Mouse (Mus musculus): ENCODE results near the gene Epha3. TPM values are rescaled to one million over a fixed set of nuclear protein-coding genes. Genes with fewer than 3 reads are reported as not detected.

The Epha3 gene
- total RNA-seq, 2 experiments from 2014 or later = 17.5 to 17.6 TPM

DNA sequence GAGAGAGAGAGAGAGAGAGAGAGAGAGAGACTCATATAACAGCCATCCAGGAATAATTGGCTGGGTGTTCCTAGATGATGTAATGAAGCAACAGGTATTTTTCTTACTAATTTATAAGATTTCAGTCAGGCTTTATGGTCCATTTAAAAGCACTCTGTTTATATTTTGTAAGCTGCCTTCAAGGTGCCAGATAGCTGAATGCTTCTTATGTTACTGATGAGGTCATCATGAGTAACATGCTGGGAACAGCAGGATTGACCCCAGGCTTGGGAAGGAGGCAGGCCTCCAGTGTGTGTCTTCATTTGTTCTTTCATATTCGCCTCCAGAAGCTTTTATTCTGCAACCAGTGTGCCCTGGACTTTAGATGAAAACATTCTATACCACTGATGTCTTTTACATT, 189.5 kb downstream of the Epha3 start:
- TF ChIP-seq CTCF (conservative IDR thresholded peaks at IDR 0.05) = no peak
- no peak overlapping the region for H3K4me3 ChIP-seq
- DNase-seq (ENCODE audit: low spot score in 2 of 2) = no peak
- H3K27ac ChIP-seq = no peak overlapping the region

DNA sequence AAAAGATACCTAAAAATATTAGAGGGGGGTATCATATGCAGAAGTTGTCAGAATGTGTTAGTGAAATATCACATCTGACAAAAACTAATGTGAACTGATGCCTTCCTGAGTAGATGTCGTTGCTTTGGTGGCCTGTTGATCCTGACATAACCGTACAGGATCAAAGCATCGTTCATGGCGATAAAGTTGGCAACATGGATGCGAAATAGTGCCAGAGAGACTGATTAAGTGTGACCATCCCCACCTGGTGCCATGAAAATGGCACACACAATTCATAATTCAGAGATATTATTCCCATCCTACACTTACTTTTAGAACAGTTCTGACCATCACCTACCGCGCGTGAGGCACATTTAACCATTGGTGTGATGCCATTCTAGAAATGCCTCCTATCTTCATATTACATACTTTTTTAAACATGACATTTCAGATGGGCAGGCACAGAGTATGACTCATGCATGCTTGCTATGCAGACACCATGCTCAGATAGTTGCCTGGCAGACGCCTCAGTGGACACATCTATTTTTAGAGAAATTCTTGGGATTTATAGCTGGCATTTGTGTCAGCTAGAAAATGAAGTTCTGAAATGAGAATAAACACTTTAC, 190.6 kb downstream of the Epha3 start:
- DNase-seq (ENCODE audit: low spot score in 2 of 2) = no peak
- TF ChIP-seq CTCF (conservative IDR thresholded peaks at IDR 0.05) = no peak
- Histone ChIP-seq H3K4me3 (no peak overlapping the region), H3K27ac (no peak overlapping the region)

DNA sequence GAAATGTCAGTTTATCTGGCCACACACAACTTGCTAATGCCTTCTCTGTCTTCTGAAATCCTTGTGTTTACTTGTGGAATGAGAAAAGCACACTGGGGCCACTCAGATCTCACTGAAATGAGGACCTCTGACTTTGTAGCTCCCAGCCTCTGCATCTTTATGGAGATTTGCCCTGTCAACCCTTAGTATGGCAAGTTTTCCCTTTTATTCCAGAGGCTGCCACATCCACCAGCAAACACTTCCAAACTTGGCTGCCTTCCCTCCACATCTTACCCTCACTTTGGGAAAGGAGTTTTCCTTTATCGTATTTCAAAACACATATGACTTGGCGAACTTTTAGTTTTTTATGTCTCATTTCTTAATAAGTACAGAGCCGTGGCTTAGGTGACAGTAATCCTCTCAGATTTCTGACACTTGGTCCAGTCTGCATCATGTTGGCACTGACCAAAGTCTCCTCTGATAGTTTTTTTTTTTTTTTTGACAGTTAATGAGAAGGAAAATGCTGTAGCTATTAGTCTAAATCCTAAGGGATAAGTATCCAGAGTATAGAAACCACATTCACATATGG, 198.0 kb downstream of the Epha3 start:
- H3K4me3 ChIP-seq = no peak overlapping the region
- no peak for DNase-seq (ENCODE audit: low spot score in 2 of 2)
- no peak overlapping the region for H3K27ac ChIP-seq
- TF ChIP-seq CTCF (conservative IDR thresholded peaks at IDR 0.05) = no peak

- no peak for DNase-seq (ENCODE audit: low spot score in 2 of 2)
- no peak for TF ChIP-seq CTCF (conservative IDR thresholded peaks at IDR 0.05)
- Histone ChIP-seq H3K4me3 (no peak overlapping the region), H3K27ac (0 out of 2 replicates have a peak overlapping the region, but pooled peaks have one; percentile 1)
Observed at GRCm38 (mm10) chr16:63658302-63658974, 205.5 kb downstream of the Epha3 start.

GRCm38 (mm10) chr16:63657743-63658142, 206.2 kb downstream of the Epha3 start:
- peak; percentile 17 to 39 for DNase-seq (ENCODE audit: low spot score in 2 of 2)
- no peak for TF ChIP-seq CTCF (conservative IDR thresholded peaks at IDR 0.05)
- Histone ChIP-seq H3K4me3 (no peak overlapping the region), H3K27ac (0 out of 2 replicates have a peak overlapping the region, but pooled peaks have one; percentile 1)

DNA sequence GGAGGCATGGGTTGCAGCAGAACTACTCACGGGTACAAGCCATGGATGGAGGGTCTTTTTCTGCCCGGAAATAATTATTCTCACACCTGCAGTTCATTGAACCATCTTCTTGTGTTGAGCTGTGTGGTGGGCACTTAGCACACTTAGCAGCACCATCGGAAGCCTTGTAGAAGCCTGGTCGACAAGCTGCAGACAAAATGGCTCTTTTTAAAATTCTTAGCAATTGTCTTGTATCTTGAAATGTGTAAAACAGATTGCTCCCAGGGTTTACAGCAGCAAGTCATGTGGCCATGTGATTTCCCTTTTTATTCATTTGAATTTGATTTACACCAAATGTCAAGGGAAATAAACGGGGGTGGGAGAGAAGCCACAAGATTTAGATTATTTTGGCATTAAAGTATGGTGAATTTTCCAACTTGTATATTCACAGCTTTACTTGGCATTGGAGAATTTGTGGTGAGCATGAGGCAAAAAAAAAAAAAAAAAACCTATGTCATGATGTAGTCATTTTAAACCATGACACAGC, 210.5 kb downstream of the Epha3 start:
- DNase-seq (ENCODE audit: low spot score in 2 of 2) = no peak
- Histone ChIP-seq H3K4me3 (no peak overlapping the region), H3K27ac (no peak overlapping the region)
- no peak for TF ChIP-seq CTCF (conservative IDR thresholded peaks at IDR 0.05)

DNA sequence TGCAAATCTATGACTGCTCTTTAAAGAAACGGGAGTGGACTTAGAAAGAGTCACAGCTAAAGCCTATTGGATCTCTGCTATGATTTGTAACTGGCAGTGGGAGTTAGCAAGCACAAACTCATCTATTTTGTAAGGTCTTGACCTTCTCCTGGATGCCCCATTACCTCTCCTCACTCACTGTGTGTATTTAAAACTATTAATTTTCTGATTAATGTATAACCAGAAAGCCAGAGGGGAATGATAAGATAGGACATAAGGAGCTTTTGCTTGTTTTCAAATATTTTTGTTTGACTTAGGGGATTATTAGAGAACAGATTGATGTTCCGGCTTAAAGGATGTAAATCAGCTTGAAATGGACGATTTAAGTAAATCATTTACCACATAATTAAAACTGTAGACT, 213.2 kb downstream of the Epha3 start:
- Histone ChIP-seq H3K4me3 (no peak overlapping the region), H3K27ac (no peak overlapping the region)
- no peak for DNase-seq (ENCODE audit: low spot score in 2 of 2)
- no peak for TF ChIP-seq CTCF (conservative IDR thresholded peaks at IDR 0.05)

DNA sequence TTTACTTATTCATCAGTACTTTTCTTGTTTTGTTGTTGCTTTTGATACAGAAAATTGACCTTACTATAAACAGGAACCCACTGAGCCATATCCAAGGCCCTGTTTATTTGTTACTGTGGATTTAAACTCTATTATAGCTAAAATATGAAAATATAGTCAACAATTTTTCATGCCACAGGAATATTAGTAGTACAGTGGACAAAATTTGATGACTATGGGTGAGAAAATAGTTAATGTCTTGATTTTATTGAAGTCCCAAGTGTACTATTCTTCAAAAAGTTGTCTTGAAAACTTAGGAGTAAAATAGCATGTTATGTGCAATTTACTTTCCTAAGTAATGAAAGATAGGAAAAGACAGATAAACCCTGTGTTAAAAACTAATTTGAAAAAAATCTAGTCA, 217.4 kb downstream of the Epha3 start:
- DNase-seq (ENCODE audit: low spot score in 2 of 2) = no peak
- no peak for TF ChIP-seq CTCF (conservative IDR thresholded peaks at IDR 0.05)
- Histone ChIP-seq H3K27ac (no peak overlapping the region), H3K4me3 (no peak overlapping the region)

DNA sequence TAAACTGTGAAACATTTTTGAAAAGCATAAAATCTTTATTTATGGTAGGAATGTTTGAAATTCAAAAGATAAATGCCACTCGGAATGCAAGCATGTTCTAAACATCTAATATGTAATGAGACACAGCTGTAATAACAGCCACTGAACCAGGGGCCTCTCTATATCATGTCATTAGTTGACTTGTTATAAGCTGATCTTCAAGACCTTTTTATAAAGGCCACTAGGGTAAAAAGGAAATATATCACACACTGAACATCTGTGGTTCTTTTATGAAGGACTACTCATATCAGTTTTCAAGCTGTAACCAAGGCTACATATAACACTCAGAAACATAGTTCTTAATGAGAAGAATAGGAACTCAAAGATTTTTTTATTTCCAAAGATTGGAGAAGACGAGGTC, 221.3 kb downstream of the Epha3 start:
- no peak overlapping the region for H3K27ac ChIP-seq
- H3K4me3 ChIP-seq = no peak overlapping the region
- DNase-seq (ENCODE audit: low spot score in 2 of 2) = no peak
- TF ChIP-seq CTCF (conservative IDR thresholded peaks at IDR 0.05) = no peak

GRCm38 (mm10) chr16:63641603-63642002, 222.4 kb downstream of the Epha3 start:
- no peak for TF ChIP-seq CTCF (conservative IDR thresholded peaks at IDR 0.05)
- H3K4me3 ChIP-seq = no peak overlapping the region
- H3K27ac ChIP-seq = no peak overlapping the region
- no peak for DNase-seq (ENCODE audit: low spot score in 2 of 2)

DNA sequence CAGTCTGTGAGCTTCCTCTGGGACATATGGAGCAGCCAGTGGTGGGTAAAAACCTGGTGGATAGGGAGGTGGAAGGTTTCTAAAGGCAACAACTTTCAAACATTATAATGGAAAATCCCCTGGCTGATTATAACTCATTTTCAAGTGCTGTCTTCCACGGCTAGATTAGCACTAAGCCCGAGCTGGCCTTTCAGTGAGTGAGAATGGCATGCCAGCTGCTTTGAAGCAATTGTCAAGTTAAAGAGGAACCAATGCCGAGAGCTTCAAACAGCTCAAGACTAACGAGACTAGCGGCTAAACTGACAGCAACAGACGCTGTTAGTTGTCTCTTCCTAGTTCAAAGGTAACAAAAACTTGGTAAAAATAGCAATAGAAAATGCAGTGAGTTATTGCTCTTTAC, 225.3 kb downstream of the Epha3 start:
- DNase-seq (ENCODE audit: low spot score in 2 of 2) = no peak
- Histone ChIP-seq H3K4me3 (no peak overlapping the region), H3K27ac (no peak overlapping the region)
- TF ChIP-seq CTCF (conservative IDR thresholded peaks at IDR 0.05) = no peak

- DNase-seq (ENCODE audit: low spot score in 2 of 2) = no peak
- H3K4me3 ChIP-seq = no peak overlapping the region
- no peak for TF ChIP-seq CTCF (conservative IDR thresholded peaks at IDR 0.05)
- no peak overlapping the region for H3K27ac ChIP-seq
Observed at GRCm38 (mm10) chr16:63633748-63634166, 230.2 kb downstream of the Epha3 start.

DNA sequence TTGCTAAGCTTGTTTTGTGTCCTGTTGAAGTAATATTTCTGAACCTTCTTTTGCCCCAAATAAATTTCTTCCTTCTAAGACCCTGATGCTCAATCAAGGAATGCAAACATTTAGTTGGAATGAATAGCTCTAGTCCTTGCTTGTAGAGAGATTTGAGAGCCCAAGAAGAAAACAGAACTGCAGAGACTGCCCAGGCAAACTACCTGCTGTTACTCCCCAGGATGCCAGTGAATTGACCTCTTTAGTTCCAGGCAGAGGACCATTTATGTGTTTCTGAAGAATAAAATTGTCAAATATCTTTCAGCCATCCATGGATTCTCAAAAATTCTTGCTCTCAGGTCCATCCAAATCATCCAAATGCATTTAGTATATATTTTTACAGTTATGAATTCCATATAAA, 238.7 kb downstream of the Epha3 start:
- TF ChIP-seq CTCF (conservative IDR thresholded peaks at IDR 0.05) = no peak
- Histone ChIP-seq H3K4me3 (no peak overlapping the region), H3K27ac (no peak overlapping the region)
- DNase-seq (ENCODE audit: low spot score in 2 of 2) = no peak

Data from layer of hippocampus, adult 2 months (tissue).